Mouse (Mus musculus) kidney, postnatal 14 days (tissue): ENCODE measurements around the gene Dnah6.

Experiments used
- DNase-seq: peaks from one replicate; pipeline ENCODE4 v3.0.0; 2022; ENCODE audit warnings: mixed read lengths

Dnah6 gene

DNA sequence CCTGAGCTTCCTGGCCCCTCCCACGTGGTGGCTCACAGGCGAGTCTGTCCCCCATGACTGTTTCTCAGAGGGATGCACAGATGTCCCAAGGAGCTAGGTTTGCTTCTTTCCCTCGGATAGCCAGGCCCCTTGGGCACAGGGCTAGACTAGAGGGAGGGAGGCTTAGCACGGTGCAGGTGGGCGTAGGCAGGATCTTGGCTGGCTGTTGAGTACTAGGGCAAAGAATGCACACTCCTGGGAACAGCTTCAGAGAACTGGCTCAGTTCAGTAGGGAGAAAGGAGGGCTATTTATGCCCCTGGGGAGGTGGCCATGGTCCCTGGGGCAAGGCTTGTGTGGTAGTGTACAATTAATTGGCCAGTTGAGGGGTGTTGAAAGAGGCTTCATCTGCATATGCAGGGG, 88.7 kb downstream of the Dnah6 start:
- no peak for DNase-seq

DNA sequence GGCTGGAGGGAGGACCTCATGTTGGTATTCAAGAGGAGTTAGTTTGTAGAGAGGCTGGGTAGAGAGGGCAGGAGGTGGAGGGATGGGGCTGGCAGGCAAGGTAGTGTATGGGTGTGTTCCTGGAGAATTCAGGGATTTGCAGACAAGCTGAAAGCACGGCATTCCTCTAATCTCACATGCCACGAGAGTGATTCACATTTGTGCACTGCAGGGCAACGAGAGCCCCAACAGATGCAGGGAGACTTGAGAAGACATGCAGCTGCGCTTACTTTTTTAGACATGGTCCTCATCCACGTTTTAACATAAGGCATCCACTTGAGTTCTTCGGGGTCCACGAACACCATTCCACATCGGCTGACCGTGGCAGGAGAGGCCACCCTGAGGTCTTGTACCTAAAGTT, 93.9 kb downstream of the Dnah6 start:
- no peak for DNase-seq

DNA sequence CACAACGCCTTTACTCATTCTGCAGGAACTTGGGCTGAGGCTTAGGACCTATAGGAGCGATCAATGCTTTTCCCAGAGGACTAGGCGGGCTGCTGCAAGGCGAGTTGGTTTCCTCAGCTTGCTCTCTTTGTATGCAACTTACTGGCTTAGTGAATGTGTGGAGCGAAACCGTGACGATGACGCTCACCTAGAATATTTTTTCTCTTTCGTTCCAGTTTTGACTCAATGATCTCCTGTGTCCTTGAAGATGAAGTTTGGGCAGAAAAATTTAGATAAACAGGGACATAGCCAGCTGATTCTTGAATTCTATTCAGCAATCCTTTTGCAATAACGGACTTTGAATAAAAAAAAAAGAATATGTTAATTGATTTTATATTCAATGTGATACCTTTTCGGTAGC, 101.1 kb downstream of the Dnah6 start:
- no peak for DNase-seq

DNA sequence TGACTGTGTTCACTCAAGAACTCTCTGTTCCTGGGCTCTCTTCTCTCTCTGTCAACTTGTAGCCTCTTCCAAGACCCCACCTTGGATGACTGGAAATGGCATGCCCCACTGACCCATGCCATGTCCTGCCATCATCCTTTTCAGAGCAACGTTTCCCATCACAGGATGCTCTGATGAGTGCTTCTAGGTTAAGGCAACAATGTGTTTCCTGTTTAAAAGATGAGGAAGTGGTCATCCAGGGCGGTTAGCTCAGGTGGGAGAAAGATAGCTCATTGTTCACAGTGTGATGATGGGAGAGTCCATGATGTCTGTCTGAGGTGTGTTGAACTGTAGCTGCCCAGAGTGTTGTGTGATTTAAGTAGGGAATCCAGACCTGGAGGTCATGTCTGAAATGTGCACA, 107.6 kb downstream of the Dnah6 start:
- peak; percentile 5 for DNase-seq

DNA sequence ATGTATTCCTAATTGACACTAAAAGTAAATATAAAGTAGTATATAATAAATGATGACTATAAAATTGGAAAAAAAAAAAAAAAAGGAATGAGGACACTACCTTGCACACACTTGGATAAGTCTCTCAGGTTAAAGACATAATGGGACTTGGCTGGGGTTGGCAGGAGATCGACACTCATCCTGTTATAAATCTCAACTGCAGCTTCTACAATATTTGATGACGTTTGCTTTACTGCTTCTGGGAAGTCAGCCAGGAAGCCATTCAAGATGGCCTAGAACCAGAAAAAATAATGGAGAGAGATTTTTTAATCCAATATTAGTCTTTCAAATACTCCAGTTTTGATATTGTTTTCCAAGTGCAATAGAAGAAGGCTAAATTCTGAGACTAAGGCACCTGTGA, 108.1 kb downstream of the Dnah6 start:
- peak; percentile 64 for DNase-seq

DNA sequence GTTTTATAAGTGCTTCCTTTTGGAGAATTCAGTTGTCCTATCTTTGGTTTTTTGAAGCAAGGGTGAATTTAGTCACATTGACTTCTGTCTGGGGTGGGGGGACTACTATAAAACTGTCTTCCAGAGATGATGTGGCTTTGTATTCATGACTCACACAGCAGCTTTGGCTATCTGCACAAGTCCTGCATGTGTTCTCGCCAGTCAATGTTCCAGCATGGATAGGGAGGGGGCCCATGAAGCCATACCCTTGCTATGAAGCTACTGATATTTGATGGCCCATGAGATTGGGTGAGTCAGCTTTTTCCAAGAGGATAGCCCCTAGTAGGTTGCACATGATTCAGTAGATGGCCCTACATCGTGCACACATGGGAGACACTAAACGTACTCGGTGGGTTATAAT, 128.3 kb downstream of the Dnah6 start:
- DNase-seq = no peak

DNA sequence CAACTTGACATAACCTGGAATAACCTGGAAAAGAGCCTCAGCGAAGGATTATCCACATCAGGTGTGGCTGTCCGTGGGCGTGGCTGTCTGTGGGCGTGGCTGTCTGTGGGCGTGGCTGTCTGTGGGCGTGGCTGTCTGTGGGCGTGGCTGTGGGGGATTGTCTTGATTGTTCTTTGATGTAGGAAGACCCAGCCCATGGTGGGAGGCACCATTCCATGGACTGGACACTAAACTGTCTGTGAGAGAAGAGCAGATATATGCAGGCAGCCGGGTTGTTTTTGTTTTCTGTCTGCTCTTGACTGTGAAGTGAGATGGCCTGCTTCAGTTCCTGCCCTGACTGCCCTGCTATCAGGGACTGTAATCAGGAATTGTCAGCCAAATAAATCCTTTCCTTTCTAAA, 130.6 kb downstream of the Dnah6 start:
- DNase-seq = no peak

DNA sequence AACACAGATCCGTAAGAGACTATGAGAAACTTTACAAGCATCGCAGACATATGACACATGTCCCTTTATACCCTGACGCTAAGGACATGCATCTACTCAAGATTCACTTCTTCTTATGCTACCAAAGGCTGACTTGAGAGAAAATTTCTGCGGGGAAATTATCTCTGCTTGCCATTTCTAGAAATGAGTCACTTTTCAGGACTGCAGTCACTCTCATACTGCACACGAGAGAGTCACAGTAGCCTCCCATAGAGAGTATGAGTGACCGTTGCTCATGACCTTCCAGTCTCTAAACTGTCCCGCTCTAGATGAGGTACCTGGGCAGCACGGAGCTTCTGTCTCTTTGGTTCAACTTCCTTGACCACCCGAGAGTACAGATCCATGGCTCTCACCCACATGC, 138.9 kb downstream of the Dnah6 start:
- DNase-seq = no peak

DNA sequence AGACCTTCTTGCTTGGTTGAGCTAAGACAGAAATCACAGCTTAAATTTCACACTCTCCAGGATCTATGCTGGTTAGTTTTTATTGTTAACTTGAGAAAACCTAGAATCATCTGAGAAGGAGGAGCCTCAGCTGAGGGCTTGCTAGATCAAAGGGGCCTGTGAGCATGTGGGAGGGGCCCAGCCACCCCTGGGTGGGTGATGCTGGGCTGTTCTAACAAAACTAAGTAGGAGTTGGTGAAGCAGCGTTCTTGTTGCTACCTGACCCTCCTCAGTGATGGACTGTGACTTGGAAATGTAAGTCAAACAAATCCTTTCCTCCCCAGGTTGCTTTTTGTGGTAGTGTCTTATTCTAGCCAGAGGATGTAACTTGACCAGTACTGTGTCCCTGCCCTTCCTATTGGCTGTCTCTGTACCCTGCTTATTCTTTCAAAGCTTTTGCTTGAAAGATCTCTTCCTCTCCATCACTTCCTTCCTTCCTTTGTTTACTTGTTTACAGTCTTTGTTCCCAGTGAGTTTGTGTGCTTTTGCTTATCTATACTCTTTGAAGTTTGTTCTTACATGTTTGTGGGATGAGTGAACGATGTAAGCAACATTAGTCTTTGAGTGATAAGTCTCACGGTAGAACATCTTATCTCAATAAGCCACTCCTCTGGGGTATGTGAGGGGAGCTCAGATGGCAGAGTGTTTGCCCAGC, 149.2 kb downstream of the Dnah6 start:
- DNase-seq = no peak

DNA sequence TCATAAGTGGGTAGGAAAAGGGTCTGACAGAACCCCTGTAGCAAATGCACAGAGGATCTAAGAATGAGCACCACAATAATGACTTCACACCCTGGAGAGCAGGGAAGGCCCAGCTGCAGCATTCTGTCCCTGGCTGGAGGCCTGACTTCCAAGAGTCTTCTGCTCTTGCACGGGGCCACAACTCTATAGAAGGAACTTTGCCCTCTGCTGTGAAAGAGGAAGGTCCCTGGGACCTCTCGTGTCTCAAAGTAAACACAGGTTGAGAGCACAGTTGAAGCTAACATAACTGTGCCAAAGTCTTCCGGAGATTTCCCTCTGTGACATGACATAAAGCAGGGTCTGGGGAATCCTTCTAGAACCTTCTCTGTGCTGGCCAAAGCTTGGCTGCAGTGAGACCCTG, 150.2 kb downstream of the Dnah6 start:
- no peak for DNase-seq

DNA sequence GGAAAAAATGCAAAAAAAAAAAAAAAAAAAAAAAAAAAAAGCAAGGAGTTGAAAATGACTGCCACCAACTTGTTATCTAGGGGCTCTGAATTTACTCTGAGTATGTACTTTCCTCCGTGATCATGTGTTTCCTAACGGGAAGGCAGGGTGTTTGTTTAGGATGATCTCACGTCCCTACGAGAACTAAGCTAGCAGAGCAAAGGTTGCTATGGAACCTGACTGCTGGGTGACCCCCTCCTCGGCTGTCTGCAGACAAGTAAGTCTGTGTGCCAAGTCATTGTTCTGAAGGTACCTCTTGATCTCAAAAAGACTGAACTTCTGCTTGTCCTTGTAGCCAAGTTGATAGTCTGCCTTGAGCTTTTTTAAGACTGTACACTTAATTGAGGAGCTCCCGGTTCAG, 150.8 kb downstream of the Dnah6 start:
- peak; percentile 41 for DNase-seq

DNA sequence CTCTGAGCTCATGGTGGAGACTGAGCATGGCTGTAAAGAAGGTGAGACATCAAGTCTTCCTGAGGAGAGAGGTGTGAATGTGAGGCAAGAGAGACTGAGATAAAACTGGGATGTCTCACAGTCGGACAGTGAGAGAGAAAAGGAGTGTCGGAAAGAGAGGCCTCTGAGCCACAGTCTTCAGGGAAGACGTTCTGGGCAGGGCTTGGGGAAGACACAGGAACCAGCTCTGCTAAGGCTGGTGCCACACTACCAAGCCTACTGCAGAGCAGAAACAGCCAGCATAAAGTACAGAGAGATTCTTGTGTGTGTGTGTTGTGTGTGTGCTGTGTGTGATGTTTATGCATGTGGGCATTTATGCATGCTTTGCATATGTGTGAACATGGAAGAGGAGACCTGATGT, 156.9 kb downstream of the Dnah6 start:
- no peak for DNase-seq

DNA sequence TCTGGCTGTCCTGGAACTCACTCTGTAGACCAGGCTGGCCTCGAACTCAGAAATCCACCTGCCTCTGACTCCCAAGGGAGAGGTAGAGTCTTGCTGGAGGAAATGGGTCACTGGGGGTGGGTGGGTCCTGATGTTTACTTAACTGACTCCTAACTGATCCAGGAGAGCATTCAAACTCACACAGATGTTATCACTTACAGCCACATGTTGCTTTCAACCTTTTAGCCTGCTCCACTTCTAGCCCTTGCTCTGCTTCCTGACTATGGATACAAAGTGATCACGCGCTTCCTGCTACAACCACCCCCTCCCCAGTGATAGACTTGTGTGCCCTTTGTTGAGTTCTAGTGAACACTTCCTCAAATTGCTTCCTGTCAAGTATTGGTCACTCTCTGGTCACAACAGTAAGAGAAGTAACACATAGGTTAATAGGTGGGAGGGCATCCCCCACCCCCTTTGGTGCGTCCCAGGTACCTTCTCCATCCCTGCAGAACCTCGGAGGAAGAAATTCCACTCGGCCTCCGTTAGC, 161.8 kb downstream of the Dnah6 start:
- DNase-seq = no peak

DNA sequence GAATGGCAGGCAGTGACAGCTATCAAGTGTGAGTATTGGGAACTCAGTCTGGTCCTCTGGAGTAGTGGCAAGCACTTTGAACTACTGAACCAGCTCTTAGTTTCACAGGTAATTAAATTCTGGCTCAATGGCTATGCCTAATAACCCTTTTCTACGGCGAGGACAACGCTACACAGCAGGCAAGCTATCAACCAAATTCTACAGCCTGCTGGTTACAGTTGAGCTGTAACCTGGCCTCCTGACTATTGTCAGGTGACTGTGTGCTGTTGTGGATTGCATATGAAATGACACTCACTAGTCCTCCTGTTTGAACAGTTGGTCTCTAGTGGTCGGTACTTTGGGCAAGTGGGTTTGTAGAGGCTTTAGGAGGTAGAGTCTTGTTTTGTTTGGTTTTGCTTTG, 162.3 kb downstream of the Dnah6 start:
- no peak for DNase-seq

DNA sequence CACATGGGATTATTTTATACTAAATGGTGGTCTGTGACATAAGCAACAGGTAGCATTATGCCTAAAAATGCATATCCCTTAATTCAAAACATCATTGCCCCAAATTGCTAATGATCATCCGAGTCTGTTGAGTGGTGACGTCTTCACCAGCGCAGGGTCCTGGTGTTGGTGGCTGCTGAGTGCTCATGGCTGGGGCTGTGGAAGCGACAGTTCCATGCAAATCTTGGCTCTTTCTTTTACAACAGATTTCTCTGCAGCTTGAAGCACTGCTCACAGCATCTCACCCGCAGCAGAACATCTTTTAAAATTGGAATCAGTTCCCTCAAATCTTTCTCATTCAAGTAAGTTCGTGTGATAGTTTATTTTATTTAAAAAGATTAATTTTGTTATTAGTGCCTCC, 166.1 kb downstream of the Dnah6 start:
- DNase-seq = no peak

DNA sequence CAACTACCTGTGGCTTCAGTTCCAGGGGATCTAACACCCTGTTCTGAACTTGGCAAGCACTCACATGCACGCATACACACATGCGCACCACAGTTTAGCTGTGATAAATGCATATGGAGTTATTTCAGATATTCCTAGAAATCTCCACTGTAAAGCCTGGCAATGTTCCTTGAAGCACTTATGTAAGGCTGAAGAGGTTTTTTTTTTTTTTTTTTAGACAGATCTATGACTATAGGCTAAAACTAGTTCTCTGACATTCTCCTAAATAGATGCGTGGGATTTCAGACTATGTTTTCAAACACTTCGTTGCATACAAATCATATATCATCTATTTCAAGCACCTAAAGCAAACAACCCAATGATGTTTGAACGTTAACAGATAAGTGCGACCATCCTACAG, 166.6 kb downstream of the Dnah6 start:
- DNase-seq = no peak

DNA sequence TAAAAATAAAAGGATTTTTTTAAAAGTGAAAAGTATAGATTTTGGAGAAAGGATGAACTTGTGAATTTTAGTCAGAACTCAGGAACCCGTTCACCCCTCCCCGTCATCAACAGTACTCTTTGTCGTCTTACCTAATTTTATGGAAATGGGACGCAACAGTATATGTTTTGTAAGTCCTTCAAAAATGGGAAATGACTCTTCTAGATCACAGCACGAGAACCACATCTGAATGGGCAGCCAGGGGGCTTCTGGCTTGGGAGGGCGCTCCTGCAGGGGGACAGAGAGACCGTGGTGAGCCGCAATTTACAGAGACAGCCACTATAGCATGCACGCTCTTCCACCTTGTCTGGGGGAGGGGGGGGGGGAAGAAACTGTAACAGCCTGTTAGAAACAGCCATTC, 167.9 kb downstream of the Dnah6 start:
- no peak for DNase-seq

DNA sequence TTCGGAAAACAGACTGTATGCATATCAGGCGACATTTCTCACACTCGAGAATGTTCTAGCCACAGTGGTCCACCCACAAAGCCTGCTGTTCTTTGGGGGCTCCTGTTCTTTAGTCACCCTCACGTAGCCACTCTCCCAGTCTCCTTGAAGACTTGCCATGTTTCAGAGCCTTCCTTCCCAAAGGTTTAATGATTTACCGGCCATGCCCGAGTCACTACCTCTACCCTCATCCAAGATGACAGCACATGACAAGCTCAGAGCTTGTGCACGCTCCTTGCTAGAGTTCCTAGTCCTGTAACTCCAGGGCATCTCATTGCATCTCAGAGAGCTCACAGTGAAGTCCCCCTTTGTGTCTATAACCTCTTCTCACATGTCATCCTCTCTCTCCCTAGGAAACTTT, 174.2 kb downstream of the Dnah6 start:
- peak; percentile 30 for DNase-seq

DNA sequence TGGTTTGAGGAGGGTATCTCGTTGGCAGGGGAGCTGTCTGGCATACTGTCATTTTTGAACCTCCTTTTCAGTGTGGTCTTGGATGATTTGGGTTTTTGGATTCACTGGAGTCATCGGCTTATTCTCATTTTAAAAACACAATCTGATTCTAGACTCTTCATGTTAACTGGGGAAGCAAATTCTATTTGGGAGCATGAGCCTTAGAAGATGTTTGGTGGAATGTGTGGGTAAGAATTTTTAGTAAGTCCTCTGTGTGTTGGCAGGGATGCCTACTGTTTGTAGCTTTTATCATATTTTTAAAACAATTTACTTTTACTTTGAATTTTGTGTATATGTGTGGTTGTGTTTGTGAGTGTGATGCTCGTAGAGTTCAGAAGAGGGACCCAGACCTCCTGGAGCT, 175.5 kb downstream of the Dnah6 start:
- no peak for DNase-seq

DNA sequence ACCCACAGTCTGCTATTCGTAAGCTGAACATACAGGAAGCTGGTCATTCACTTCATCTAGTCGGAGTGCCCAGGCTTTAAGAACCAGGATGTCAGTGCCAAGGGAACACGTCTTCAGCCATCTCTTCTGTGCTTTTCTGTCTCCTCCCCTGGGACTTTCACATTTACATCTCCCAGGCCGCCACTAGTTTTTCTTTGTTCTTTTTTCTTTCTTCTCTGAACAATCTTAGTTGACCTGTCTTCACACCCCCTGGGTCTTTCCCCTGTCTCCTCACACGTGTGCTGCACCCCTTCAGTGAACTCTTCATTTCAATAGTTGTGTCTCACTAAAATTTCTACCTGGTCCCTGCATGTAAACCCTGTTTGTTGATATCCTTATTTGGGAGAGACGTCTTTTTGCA, 179.2 kb downstream of the Dnah6 start:
- no peak for DNase-seq

DNA sequence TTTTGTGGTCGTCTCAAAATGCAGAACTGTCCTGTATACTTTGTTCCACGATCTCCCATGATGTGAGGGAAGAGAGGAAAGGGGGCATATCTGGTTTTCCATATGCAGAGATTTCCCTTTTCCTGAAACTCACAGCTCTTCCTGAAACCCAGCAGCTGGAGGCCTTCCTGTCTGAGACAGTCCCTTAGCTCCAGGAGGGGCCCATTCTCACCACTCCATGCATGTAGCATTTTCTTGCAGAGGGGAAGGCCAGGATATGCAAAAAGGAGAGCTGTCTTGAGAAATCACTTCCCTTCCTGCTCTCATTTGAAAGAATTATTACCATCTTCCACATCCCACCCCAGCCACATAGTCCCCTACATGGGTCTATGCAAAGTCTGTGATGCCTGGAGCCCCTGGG, 183.2 kb downstream of the Dnah6 start:
- DNase-seq = no peak

DNA sequence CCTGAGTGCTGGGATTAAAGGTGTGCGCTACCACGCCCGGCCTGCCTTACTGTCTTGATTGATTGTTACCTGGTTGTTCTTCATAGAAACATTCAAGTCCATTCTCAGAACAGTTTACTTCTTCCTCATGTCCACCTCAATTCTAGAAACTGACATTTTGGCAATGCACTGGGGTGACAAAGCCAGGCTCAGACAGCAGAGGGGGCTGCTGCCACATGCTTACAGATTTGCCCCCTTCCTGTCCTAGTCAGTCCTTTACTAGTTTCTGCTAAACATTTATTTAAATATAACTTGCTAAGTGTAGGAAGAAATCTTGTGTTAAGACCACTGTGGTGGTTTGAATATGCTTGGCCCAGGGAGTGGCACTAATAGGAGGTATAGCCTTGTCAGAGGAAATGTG, 192.6 kb downstream of the Dnah6 start:
- no peak for DNase-seq

DNA sequence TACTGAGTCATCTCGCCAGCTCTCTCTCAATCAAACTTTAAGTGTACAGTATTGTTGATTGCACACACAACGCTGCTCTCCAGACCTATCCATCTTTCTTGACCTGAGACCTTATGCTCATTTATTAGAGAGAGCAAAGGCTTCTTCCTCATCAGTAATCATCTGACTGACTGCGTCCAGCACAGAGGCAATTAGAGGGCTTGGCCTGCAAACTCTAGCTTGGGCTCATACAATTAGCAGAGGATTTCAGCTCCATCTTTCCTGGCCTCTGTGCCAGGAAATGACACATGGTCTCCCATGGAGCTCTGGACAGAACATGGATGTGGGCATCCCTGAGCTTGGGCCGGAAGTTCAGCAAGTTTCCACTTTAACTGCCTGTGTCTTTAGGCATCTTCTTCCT, 193.6 kb downstream of the Dnah6 start:
- DNase-seq = no peak

DNA sequence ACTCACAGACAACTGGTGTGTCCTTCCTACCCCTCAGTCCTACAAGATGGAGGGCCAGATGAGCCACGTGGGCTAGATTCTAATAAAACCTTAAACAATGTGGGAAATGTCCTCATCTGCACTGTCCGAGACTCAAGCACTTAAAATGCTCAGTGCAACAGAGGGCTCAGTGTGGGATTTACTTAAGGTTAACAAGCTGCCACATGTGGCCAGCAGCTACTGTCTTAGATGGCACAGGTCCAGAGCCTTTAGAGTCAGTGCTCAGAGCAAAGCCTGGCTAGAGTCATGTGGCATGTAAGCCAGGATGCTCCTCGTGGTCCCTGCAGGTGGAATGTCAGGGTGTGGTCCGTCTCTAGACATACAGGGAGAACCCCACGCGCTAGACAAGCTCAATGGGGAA, 194.6 kb downstream of the Dnah6 start:
- no peak for DNase-seq

DNA sequence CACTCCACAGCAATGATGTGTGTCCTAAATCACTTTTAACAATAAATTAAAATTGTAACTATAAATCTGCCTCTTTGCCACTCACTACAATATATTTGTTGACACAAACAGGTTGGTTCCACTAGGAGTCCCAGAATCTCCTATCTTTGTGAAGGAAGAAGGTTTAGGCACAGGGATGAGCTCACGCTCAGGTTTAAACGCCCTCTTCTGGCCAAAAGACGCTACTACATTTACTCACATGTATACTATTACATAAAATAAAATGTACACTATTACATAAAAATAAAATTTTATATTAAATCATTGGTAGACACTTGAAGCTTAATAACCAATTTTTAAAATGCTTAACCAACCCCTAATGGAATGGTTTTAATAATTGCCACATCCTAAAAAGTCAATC, 201.4 kb downstream of the Dnah6 start:
- peak; percentile 25 for DNase-seq
